Mouse (Mus musculus) C2C12 (cell line): ENCODE data around the gene Otog.

Experiments
- CEBPB ChIP-seq: IDR thresholded peaks from one replicate; pipeline ENCODE4 v1.6.1; 2011; ENCODE audit warnings: low read depth, mild to moderate bottlenecking, control low read depth, moderate library complexity
- CTCF ChIP-seq: IDR thresholded peaks from one replicate; pipeline ENCODE4 v1.5.1; 2011; ENCODE audit not compliant: control insufficient read depth, insufficient read depth, insufficient read length
- FOSL1 ChIP-seq: IDR thresholded peaks from one replicate; pipeline ENCODE4 v1.8.0; 2011; ENCODE audit warnings: mild to moderate bottlenecking, low read length; ENCODE audit not compliant: poor library complexity, insufficient read depth, severe bottlenecking
- MYOG ChIP-seq: IDR thresholded peaks from one replicate; pipeline ENCODE4 v1.6.1; 2011; ENCODE audit not compliant: control insufficient read depth, insufficient read length; ENCODE audit errors: extremely low read depth
- USF1 ChIP-seq: IDR thresholded peaks from one replicate; pipeline ENCODE4 v1.6.1; 2011; ENCODE audit warnings: low read depth, mild to moderate bottlenecking, control low read depth, moderate library complexity

GRCm38 (mm10) chr7:46321242-46321641, 80.5 kb downstream of the Otog start:
- no peak for TF ChIP-seq USF1
- TF ChIP-seq CTCF: no peak
- TF ChIP-seq MYOG: no peak
- peak; percentile 12 for TF ChIP-seq FOSL1
- TF ChIP-seq CEBPB: no peak
